Mouse (Mus musculus): ENCODE results near the gene Trim60. TPM values are rescaled to one million over a fixed set of nuclear protein-coding genes. Genes with fewer than 3 reads are reported as not detected.

Trim60 gene
- total RNA-seq (2023): not detected

DNA sequence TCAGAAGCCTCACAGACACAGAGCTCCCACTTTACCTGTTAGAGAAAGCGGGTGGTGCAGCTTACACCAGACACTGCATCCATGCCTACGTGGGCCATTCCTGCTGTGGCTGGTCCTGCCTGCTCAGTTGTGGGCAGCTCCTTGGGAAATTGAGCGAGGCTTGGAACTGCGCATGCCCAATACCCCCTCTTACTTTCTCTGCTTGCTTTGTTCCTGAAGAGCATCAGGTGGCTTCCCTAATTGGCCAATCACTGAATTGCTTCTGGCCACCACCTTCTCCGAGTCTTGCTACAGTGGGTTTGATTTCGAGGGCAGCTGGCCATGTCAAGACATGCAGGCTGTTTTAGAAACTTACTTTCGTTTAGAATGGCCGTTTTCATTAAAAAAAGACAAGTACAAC, at the start of gene Trim60, which contains the start of gene Trim61:
Gene Trim60, minus strand, starts transcription at position 162 of the 400 bp plus-strand sequence.
Gene Trim61, minus strand, starts transcription at position 101 of the 400 bp plus-strand sequence.

GRCm38 (mm10) chr8:65037117-65037533, 18.7 kb upstream of the Trim60 start, which contains the start of gene Apela:
Apela (minus strand) TSS chr8:65037336.

GRCm38 (mm10) chr8:64987731-64988130, 30.7 kb downstream of the Trim60 start, which contains the start of gene Trim75:
Trim75 (minus strand) TSS chr8:64987831.

Other genes starting within 250 kb of the Trim60 start
- 36.0 TPM for gene Klhl2, start 168.6 kb downstream of the Trim60 start, total RNA-seq (2023)
- 41.9 TPM for gene Tmem192, start 71.4 kb downstream of the Trim60 start, total RNA-seq (2023)
- gene Trim75, start 30.8 kb downstream of the Trim60 start, total RNA-seq (2023): not detected
- gene Trim61, start 61 bp downstream of the Trim60 start, total RNA-seq (2023): not detected
- gene Apela, start 18.8 kb upstream of the Trim60 start, total RNA-seq (2023): not detected
- gene Gm10663, start 56.4 kb upstream of the Trim60 start, total RNA-seq (2023): not detected
- not detected for gene BC030870, start 111.0 kb upstream of the Trim60 start, total RNA-seq (2023)

Measured in CD4-positive naive resting alpha-beta T cell, adult 57 days (primary cell).